Mouse (Mus musculus): Measurements from ENCODE around the gene Cd83. TPM values are rescaled to one million over a fixed set of nuclear protein-coding genes. Genes with fewer than 3 reads are reported as not detected.
A peak's percentile ranks its signal among the peaks of the same experiment; 100 is the strongest.

The Cd83 gene
- total and polyA plus RNA-seq, 2 experiments from 2014 or later, result 2.3 to 4.4 TPM

DNA sequence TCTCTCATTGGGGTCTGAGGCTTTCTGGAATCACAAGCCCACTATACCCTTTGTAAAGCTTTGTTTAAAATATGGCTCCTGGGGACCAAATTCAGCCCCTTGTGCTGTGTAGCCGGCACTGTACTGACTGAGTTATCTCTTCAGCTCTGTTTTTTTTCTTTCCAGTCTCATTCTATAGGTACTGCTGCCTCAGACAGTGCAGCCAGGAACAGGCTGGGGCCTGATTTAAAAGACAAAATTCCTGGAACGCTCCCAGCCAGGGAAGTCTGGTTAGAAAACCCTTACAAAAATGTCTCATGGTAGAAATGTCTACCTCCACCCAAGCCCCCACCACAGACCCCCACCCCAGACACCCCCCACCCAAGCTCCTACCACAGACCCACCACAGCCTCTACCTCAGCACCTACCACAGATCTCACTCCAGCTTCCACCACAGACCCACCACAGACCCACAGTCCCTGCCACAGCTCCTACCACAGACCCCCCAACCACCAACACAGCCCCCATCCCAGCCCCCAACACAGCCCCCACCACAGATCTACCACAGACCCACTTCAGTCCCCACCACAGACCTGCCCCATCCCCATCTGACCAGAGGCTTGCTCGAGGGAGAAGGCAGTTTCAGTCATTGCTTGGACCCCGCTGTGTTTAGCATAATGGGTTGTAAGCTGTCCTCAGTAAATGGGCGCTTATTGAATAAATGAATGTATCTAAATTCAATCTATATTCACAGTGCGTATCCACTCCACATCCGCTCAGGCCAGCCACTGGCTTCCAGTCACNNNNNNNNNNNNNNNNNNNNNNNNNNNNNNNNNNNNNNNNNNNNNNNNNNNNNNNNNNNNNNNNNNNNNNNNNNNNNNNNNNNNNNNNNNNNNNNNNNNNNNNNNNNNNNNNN lies 17.5 kb upstream of the Cd83 start:
- TF ChIP-seq EP300 (IDR thresholded peaks at IDR 0.05; ENCODE audit: low read depth), result no peak
- no peak for TF ChIP-seq CTCF (IDR thresholded peaks at IDR 0.05; ENCODE audit: low read depth)
- H3K27ac ChIP-seq (ENCODE audit: low read depth), result no peak overlapping the region

DNA sequence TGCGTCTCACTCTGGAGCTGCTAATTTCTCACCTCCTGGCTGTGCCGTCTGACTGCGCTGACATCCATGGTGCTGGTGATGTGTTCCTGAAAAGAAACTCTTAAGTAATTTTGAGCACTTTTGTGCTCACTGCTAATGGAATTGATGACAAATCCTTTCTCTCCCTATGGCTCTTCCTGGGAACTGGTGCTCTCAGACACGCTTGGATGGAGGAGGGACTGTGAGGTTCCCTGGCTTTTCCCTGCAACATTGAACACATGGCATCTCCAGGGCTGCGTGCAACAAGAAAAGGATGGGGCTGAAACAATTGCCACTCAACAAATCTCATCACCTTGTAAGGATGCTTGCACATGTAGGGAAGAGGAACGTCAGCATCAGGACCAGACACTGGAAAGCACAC lies 11.6 kb upstream of the Cd83 start:
- 87% methylated on average over 6 of the region's 6 CpGs for WGBS
- TF ChIP-seq CTCF (IDR thresholded peaks at IDR 0.05; ENCODE audit: low read depth) (no peak), EP300 (IDR thresholded peaks at IDR 0.05; ENCODE audit: low read depth) (no peak)
- peaks cover 6% of the 10 kb centered on the region; the same call in 1 of the 2 replicates for H3K27me3 ChIP-seq (ENCODE audit: control insufficient read depth, insufficient read depth, low read length)
- peaks cover 7% of the 10 kb centered on the region for H3K4me1 ChIP-seq (ENCODE audit: control insufficient read depth, insufficient read depth)
- ATAC-seq (ENCODE audit: insufficient read depth, low read depth), result no peak
- no peak for DNase-seq (ENCODE audit: low spot score)
- no peak overlapping the region for H3K27ac ChIP-seq (ENCODE audit: low read depth)
- H3K4me2 ChIP-seq (ENCODE audit: low read depth, low read length), result no peak overlapping the region
- no peak overlapping the region for H3K9ac ChIP-seq (replicated peaks; ENCODE audit: low read depth, low read length)
- H3K4me3 ChIP-seq (ENCODE audit: low read depth, low read length), result no peak overlapping the region
- no peaks in the 10 kb centered on the region for H3K36me3 ChIP-seq (replicated peaks; ENCODE audit: control insufficient read depth, insufficient read depth, low read length)
- H3K9me3 ChIP-seq (replicated peaks; ENCODE audit: control insufficient read depth, low read length), result no peaks in the 10 kb centered on the region

More for the DNA sequence above, 17.5 kb upstream of the Cd83 start:
- no peaks in the 10 kb centered on the region for H3K9me3 ChIP-seq (replicated peaks; ENCODE audit: control insufficient read depth, low read length)
- H3K36me3 ChIP-seq (replicated peaks; ENCODE audit: control insufficient read depth, insufficient read depth, low read length), result no peaks in the 10 kb centered on the region
- no peaks in the 10 kb centered on the region; the same call in 1 of the 2 replicates for H3K4me1 ChIP-seq (ENCODE audit: control insufficient read depth, insufficient read depth)
- no peak overlapping the region for H3K9ac ChIP-seq (replicated peaks; ENCODE audit: low read depth, low read length)
- H3K27me3 ChIP-seq (ENCODE audit: control insufficient read depth, insufficient read depth, low read length), result no peaks in the 10 kb centered on the region
- H3K4me2 ChIP-seq (ENCODE audit: low read depth, low read length), result no peak overlapping the region
- 80% methylated on average over 7 of the region's 7 CpGs for WGBS
- ATAC-seq (ENCODE audit: insufficient read depth, low read depth), result no peak
- no peak overlapping the region for H3K4me3 ChIP-seq (ENCODE audit: low read depth, low read length)
- DNase-seq (ENCODE audit: low spot score), result no peak

DNA sequence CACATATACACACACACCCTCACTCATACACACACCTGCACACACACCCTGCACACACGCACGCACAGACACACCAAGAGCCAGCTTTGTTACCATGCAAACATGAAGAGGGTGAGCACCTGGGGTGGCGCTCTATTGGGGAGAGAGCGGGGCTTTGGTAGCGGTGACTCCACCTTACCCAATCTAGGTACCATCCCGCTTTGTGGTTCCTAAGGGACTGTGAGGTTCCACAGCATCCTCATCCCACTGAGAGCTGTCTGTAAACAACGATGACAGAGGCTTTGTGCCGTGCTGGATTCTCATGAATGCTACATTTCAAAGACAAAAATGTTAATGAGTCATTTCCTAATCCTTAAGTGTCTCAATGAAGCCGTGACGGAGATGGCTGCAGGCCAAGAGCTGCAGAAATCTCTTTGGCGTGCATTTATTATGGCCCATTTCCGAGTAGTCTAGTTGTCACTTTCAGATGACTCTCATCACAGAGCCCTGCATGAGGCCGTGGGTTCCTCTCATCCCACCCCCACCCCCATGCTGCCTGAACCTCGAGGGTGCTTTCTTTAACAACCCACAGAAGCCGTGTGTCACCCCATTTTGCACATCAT lies 10.5 kb upstream of the Cd83 start:
- Histone ChIP-seq H3K36me3 (replicated peaks; ENCODE audit: control insufficient read depth, insufficient read depth, low read length) (no peaks in the 10 kb centered on the region), H3K4me2 (ENCODE audit: low read depth, low read length) (no peak overlapping the region), H3K4me3 (ENCODE audit: low read depth, low read length) (no peak overlapping the region), H3K9ac (replicated peaks; ENCODE audit: low read depth, low read length) (no peak overlapping the region), H3K4me1 (ENCODE audit: control insufficient read depth, insufficient read depth) (peaks cover 7% of the 10 kb centered on the region), H3K27ac (ENCODE audit: low read depth) (no peak overlapping the region), H3K9me3 (replicated peaks; ENCODE audit: control insufficient read depth, low read length) (no peaks in the 10 kb centered on the region), H3K27me3 (ENCODE audit: control insufficient read depth, insufficient read depth, low read length) (peaks cover 6% of the 10 kb centered on the region; the same call in 1 of the 2 replicates)
- peak; percentile 44 for ATAC-seq (ENCODE audit: insufficient read depth, low read depth)
- 40% methylated on average over 15 of the region's 15 CpGs for WGBS
- TF ChIP-seq EP300 (IDR thresholded peaks at IDR 0.05; ENCODE audit: low read depth) (no peak), CTCF (IDR thresholded peaks at IDR 0.05; ENCODE audit: low read depth) (no peak)
- DNase-seq (ENCODE audit: low spot score), result peak; percentile 55

DNA sequence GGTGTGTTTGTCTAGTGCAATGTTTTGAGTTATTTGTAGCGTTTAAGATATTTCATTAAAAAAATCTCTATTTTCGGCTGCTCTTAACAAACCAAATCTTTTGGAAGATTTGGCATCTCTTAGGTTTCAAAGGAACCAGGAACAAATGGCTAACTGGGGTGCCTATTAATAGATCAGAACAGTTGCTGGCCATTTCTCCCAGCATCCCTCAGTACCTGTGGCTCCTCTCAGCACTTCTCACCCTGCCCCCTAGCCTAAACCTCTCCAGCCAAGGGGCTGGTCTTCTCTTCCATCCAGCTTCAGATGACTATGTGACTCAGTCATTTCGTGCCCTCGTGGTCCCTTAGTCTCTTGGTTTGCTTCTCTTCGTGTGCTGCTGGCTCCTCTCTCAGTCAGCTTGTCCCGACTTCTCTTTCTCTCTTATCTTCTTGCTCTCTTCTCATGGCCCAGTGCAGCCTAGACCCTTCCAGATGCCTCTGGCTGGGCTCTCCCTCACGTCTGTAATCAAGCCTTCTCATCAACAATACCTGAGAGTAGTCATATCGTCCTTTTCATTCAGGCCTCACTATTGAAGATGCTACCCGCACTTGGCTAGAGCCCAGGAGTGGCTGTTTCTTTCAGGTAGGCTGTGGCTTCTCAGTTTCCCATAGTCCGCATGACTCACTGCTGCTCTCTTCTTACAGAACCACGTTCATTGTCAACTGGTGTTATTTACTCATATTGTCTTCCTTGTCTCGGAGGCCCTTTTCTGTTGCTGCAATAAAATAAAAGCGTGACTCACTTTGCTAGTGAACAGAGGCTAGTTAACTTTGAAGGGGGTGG lies 9.8 kb upstream of the Cd83 start:
- DNase-seq (ENCODE audit: low spot score) (no peak), ATAC-seq (ENCODE audit: insufficient read depth, low read depth) (no peak)
- no peaks in the 10 kb centered on the region for H3K9me3 ChIP-seq (replicated peaks; ENCODE audit: control insufficient read depth, low read length)
- no peak overlapping the region for H3K9ac ChIP-seq (replicated peaks; ENCODE audit: low read depth, low read length)
- H3K4me1 ChIP-seq (ENCODE audit: control insufficient read depth, insufficient read depth), result peaks cover 7% of the 10 kb centered on the region
- H3K36me3 ChIP-seq (replicated peaks; ENCODE audit: control insufficient read depth, insufficient read depth, low read length), result no peaks in the 10 kb centered on the region
- H3K4me2 ChIP-seq (ENCODE audit: low read depth, low read length), result no peak overlapping the region
- peaks cover 6% of the 10 kb centered on the region; the same call in 1 of the 2 replicates for H3K27me3 ChIP-seq (ENCODE audit: control insufficient read depth, insufficient read depth, low read length)
- no peak overlapping the region for H3K27ac ChIP-seq (ENCODE audit: low read depth)
- TF ChIP-seq CTCF (IDR thresholded peaks at IDR 0.05; ENCODE audit: low read depth) (no peak), EP300 (IDR thresholded peaks at IDR 0.05; ENCODE audit: low read depth) (no peak)
- WGBS, result 56% methylated on average over 13 of the region's 13 CpGs
- H3K4me3 ChIP-seq (ENCODE audit: low read depth, low read length), result no peak overlapping the region

DNA sequence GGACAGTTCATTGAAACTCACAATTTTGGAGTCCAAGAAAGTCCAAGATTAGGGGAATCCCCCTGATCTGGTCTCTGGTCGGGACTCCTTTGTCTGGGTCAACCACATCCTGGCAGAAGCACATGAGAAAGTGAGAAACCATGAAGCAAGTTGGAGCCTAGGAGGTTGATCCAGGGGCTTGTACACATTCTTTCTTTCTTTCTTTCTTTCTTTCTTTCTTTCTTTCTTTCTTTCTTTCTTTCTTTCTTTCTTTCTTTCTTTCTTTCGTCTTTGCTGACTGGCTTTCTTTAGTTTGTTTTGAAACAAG lies 9.2 kb upstream of the Cd83 start:
- no peak for TF ChIP-seq CTCF (IDR thresholded peaks at IDR 0.05; ENCODE audit: low read depth)
- no peak for TF ChIP-seq EP300 (IDR thresholded peaks at IDR 0.05; ENCODE audit: low read depth)
- WGBS, result 83% methylated on average over 2 of the region's 2 CpGs
- H3K9me3 ChIP-seq (replicated peaks; ENCODE audit: control insufficient read depth, low read length), result no peaks in the 10 kb centered on the region
- no peak overlapping the region for H3K27ac ChIP-seq (ENCODE audit: low read depth)
- DNase-seq (ENCODE audit: low spot score), result no peak
- ATAC-seq (ENCODE audit: insufficient read depth, low read depth), result no peak
- H3K36me3 ChIP-seq (replicated peaks; ENCODE audit: control insufficient read depth, insufficient read depth, low read length), result no peaks in the 10 kb centered on the region
- no peak overlapping the region for H3K4me3 ChIP-seq (ENCODE audit: low read depth, low read length)
- H3K4me1 ChIP-seq (ENCODE audit: control insufficient read depth, insufficient read depth), result peaks cover 7% of the 10 kb centered on the region
- no peak overlapping the region for H3K9ac ChIP-seq (replicated peaks; ENCODE audit: low read depth, low read length)
- peaks cover 6% of the 10 kb centered on the region; the same call in 1 of the 2 replicates for H3K27me3 ChIP-seq (ENCODE audit: control insufficient read depth, insufficient read depth, low read length)
- no peak overlapping the region for H3K4me2 ChIP-seq (ENCODE audit: low read depth, low read length)

Data from heart, postnatal 0 days (tissue).